Mouse (Mus musculus) MEL (cell line): Measurements from ENCODE around the gene Arhgap30. TPM values are rescaled to one million over a fixed set of nuclear protein-coding genes. Genes with fewer than 3 reads are reported as not detected.
A peak's percentile ranks its signal among the peaks of the same experiment; 100 is the strongest.

ENCODE experiments used
- DNase-seq: peaks from one replicate; pipeline ENCODE4 v3.0.0; 2011; ENCODE audit warnings: low read depth, low spot score
- H3K27ac ChIP-seq: 2 replicates; pipeline ENCODE4 v1.5.1; 2012; ENCODE audit warnings: low read depth, mild to moderate bottlenecking, control low read depth, low read length, moderate library complexity; ENCODE audit not compliant: control insufficient read depth
- H3K27me3 ChIP-seq, 2 experiments: fragments of 150-350 bp in 1 of 2; sonication (generic) in 1 of 2; 2 replicates each; pipeline ENCODE4 v1.6.1; 2012; ENCODE audit warnings: low read length in 2 of 2, mild to moderate bottlenecking in 2 of 2, improper control_type of control experiment in 1 of 2, moderate library complexity in 1 of 2; ENCODE audit not compliant: insufficient read depth in 2 of 2, control insufficient read depth in 1 of 2
- H3K36me3 ChIP-seq, 2 experiments: 2 replicates each; pipeline ENCODE4 v1.6.1; 2012 to 2014; ENCODE audit warnings: low read length in 2 of 2, improper control_type of control experiment in 1 of 2, inconsistent platforms in 1 of 2, mild to moderate bottlenecking in 1 of 2; ENCODE audit not compliant: insufficient read depth in 2 of 2, control insufficient read depth in 1 of 2
- H3K4me1 ChIP-seq, 2 experiments: fragments of 150-350 bp in 1 of 2; sonication (generic) in 1 of 2; 2 replicates each; pipeline ENCODE4 v1.6.1; 2012; ENCODE audit warnings: low read length in 2 of 2, improper control_type of control experiment in 1 of 2, mild to moderate bottlenecking in 1 of 2; ENCODE audit not compliant: insufficient read depth in 2 of 2, control insufficient read depth in 1 of 2
- H3K4me3 ChIP-seq, 2 experiments: fragments of 150-350 bp in 1 of 2; sonication (generic) in 1 of 2; 2 replicates each; pipeline ENCODE4 v1.5.1; 2012; ENCODE audit warnings: low read depth in 2 of 2, low read length in 2 of 2, mild to moderate bottlenecking in 2 of 2, moderate library complexity in 2 of 2, control low read depth in 1 of 2, improper control_type of control experiment in 1 of 2; ENCODE audit not compliant: control insufficient read depth in 1 of 2, insufficient read depth in 1 of 2
- H3K79me2 ChIP-seq: 2 replicates; pipeline ENCODE4 v1.6.1; 2012; ENCODE audit warnings: mild to moderate bottlenecking, low read length, moderate library complexity; ENCODE audit not compliant: control insufficient read depth, poor library complexity, insufficient read depth
- H3K9ac ChIP-seq: 2 replicates; pipeline ENCODE4 v1.6.1; 2012; ENCODE audit warnings: low read depth, mild to moderate bottlenecking, control low read depth, low read length, moderate library complexity; ENCODE audit not compliant: control insufficient read depth, poor library complexity, severe bottlenecking
- H3K9me3 ChIP-seq: fragments of 150-350 bp; sonication (generic); replicated peaks from 2 replicates; pipeline ENCODE4 v1.6.1; 2012; ENCODE audit warnings: mild to moderate bottlenecking, low read length, improper control_type of control experiment, moderate library complexity; ENCODE audit not compliant: insufficient read depth
- BHLHE40 ChIP-seq: IDR thresholded peaks from 2 replicates; pipeline ENCODE4 v1.6.1; 2012; ENCODE audit warnings: low read depth, mild to moderate bottlenecking, inconsistent platforms, low read length, improper control_type of control experiment, borderline replicate concordance
- CHD2 ChIP-seq: IDR thresholded peaks from 2 replicates; pipeline ENCODE4 v1.6.1; 2011; ENCODE audit warnings: low read length, improper control_type of control experiment
- E2F4 ChIP-seq: IDR thresholded peaks from 2 replicates; pipeline ENCODE4 v1.6.1; 2011; ENCODE audit warnings: low read depth, low read length, improper control_type of control experiment, borderline replicate concordance
- EP300 ChIP-seq, 2 experiments: IDR thresholded peaks; 2 replicates each; pipeline ENCODE4 v1.6.1; 2011; ENCODE audit warnings: improper control_type of control experiment in 2 of 2, low read length in 2 of 2, low read depth in 1 of 2, mild to moderate bottlenecking in 1 of 2
- ETS1 ChIP-seq: IDR thresholded peaks from 2 replicates; pipeline ENCODE4 v1.6.1; 2012; ENCODE audit warnings: low read depth, mild to moderate bottlenecking, inconsistent platforms, low read length, improper control_type of control experiment, moderate library complexity
- GATA1 ChIP-seq: IDR thresholded peaks from 2 replicates; pipeline ENCODE4 v1.6.1; 2011; ENCODE audit warnings: low read depth, low read length, improper control_type of control experiment
- HCFC1 ChIP-seq: IDR thresholded peaks from 2 replicates; pipeline ENCODE4 v1.6.1; 2012; ENCODE audit warnings: low read depth, mild to moderate bottlenecking, inconsistent platforms, low read length, improper control_type of control experiment, moderate library complexity
- JUND ChIP-seq: IDR thresholded peaks from 2 replicates; pipeline ENCODE4 v1.6.1; 2011; ENCODE audit warnings: low read depth, mild to moderate bottlenecking, improper control_type of control experiment, low read length
- KAT2A ChIP-seq: conservative IDR thresholded peaks from 2 replicates; pipeline ENCODE4 v1.6.1; 2012; ENCODE audit warnings: low read depth, low read length, improper control_type of control experiment, inconsistent platforms
- MAFK ChIP-seq: IDR thresholded peaks from 2 replicates; pipeline ENCODE4 v1.6.1; 2011; ENCODE audit warnings: low read depth, mild to moderate bottlenecking, low read length, improper control_type of control experiment, borderline replicate concordance
- MXI1 ChIP-seq: IDR thresholded peaks from 2 replicates; pipeline ENCODE4 v1.6.1; 2011; ENCODE audit warnings: mild to moderate bottlenecking, low read depth, low read length, improper control_type of control experiment
- MYC ChIP-seq: IDR thresholded peaks from 2 replicates; pipeline ENCODE4 v1.6.1; 2011; ENCODE audit warnings: low read depth, mild to moderate bottlenecking, low read length, improper control_type of control experiment, moderate library complexity
- NRF1 ChIP-seq: IDR thresholded peaks from 2 replicates; pipeline ENCODE4 v1.6.1; 2014; ENCODE audit warnings: low read depth, mild to moderate bottlenecking, inconsistent platforms, low read length, improper control_type of control experiment, moderate library complexity; ENCODE audit not compliant: poor library complexity, insufficient read depth, severe bottlenecking
- POLR2AphosphoS2 ChIP-seq: IDR thresholded peaks from 2 replicates; pipeline ENCODE4 v1.6.1; 2011; ENCODE audit warnings: low read length, improper control_type of control experiment
- POLR2AphosphoS5 ChIP-seq: IDR thresholded peaks from 2 replicates; pipeline ENCODE4 v1.6.1; 2012; ENCODE audit warnings: low read depth, borderline replicate concordance, mild to moderate bottlenecking, inconsistent platforms, low read length, moderate library complexity, mixed read lengths
- SIN3A ChIP-seq: IDR thresholded peaks from 2 replicates; pipeline ENCODE4 v1.6.1; 2012; ENCODE audit warnings: low read length, improper control_type of control experiment, inconsistent platforms
- SMC3 ChIP-seq: IDR thresholded peaks from 2 replicates; pipeline ENCODE4 v1.6.1; 2011; ENCODE audit warnings: low read depth, low read length, improper control_type of control experiment
- TBP ChIP-seq: IDR thresholded peaks from 2 replicates; pipeline ENCODE4 v1.8.0; 2011; ENCODE audit warnings: low read depth, low read length, improper control_type of control experiment
- USF1 ChIP-seq: IDR thresholded peaks from 2 replicates; pipeline ENCODE4 v1.6.1; 2014; ENCODE audit warnings: low read depth, mild to moderate bottlenecking, inconsistent platforms, low read length, improper control_type of control experiment, moderate library complexity
- ZKSCAN1 ChIP-seq: IDR thresholded peaks from 2 replicates; pipeline ENCODE4 v1.6.1; 2012; ENCODE audit warnings: low read depth, mild to moderate bottlenecking, inconsistent platforms, low read length, improper control_type of control experiment, moderate library complexity
- polyA plus RNA-seq, 2 experiments: library from polyadenylated mRNA; stranded (reverse) in 1 of 2; unstranded in 1 of 2; fragments of >175 nt in 1 of 2; fragments of >200 nt in 1 of 2; gene quantifications; 2 replicates each; pipeline versions ENCODE4 v1.2.1 to v1.2.4; 2012; ENCODE audit warnings: low replicate concordance in 2 of 2, low read depth in 1 of 2; ENCODE audit not compliant: insufficient read length in 2 of 2, insufficient read depth in 1 of 2, missing spikeins in 1 of 2
- total RNA-seq: library from RNA; depleted of rRNA; stranded (reverse); fragments of 300-350 nt; gene quantifications from 2 replicates; pipeline ENCODE4 v1.2.3, GENCODE M21; 2012

The Arhgap30 gene
- total and polyA plus RNA-seq, 3 experiments, result 31.0 to 41.2 TPM; not detected in 1

- TF ChIP-seq MYC, result 0 out of 2 replicates have a peak, but pooled peaks have one; percentile 64
- no peak for TF ChIP-seq E2F4
- no peak for TF ChIP-seq JUND
- no peak for TF ChIP-seq SMC3
- TF ChIP-seq TBP, result peak; percentile 78
- TF ChIP-seq, all 39 proteins: peak for 13
Measured at GRCm38 (mm10) chr1:171388376-171389102, at the start of gene Arhgap30 (continued).

GRCm38 (mm10) chr1:171342262-171343207, 46.2 kb upstream of the Arhgap30 start:
- H3K79me2 ChIP-seq, result peaks cover 23% of the 10 kb centered on the region
- no peaks in the 10 kb centered on the region for H3K9me3 ChIP-seq
- no peak overlapping the region for H3K27ac ChIP-seq
- peaks cover 6 to 15% of the 10 kb centered on the region in 2 experiments; a peak in 3 of 4 replicates for H3K4me1 ChIP-seq
- no peak overlapping the region for H3K4me3 ChIP-seq
- H3K9ac ChIP-seq, result no peak overlapping the region
- no peaks in the 10 kb centered on the region for H3K27me3 ChIP-seq
- TF ChIP-seq SIN3A (no peak), GATA1 (no peak), ZKSCAN1 (no peak), BHLHE40 (no peak), KAT2A (no peak), TBP (no peak), SMC3 (no peak), USF1 (no peak), MAFK (no peak), MYC (no peak), NRF1 (no peak), ETS1 (no peak), JUND (no peak), MXI1 (no peak), CHD2 (no peak), POLR2AphosphoS5 (no peak), EP300 (IDR thresholded peaks at IDR 0.05; ENCODE audit: low read depth in 1 of 2, low read length in 2 of 2) (no peak), POLR2AphosphoS2 (no peak), HCFC1 (no peak)
- peaks cover 14 to 16% of the 10 kb centered on the region in 2 experiments for H3K36me3 ChIP-seq
- no peak for DNase-seq
